In the genomic region with DNA sequence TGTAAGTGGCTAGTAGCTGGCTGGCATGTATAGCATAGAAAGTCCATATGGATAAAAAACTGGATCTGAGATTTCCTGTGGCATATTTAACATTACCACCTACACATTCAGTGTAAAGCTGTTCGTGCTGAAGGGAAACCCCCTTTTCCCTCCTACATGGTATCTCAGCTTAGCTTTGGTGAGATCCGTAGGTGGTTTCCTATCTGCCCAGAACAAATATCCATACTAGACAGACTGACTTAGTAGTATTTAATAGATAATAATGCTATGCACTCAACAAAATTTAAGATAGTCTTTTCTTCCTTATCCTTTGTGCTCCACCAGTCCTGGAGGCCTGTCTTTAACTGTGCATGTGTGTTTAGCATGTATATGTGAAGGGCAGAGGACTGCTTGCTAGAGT, we compare ENCODE assay signal across 23 mouse cellular contexts. TPM values are rescaled to one million over a fixed set of nuclear protein-coding genes. Genes with fewer than 3 reads are reported as not detected.
DNase-seq lines count a peak whose midpoint lies in the region; ATAC-seq and TF ChIP-seq lines count a peak whose summit lies in the region.
"Had no signal": no experiment of that assay in that cellular context is flagged by ENCODE, and none has a peak within 500 bp of the region (broad histone marks: within the 10 kb centered on the region; RNA-seq: fewer than 3 reads in every experiment).

No protein-coding gene starts in this region.

- TF ChIP-seq CTCF in layer of hippocampus, adult 2 months (conservative IDR thresholded peaks at IDR 0.05), result no peak

- H3K4me2 ChIP-seq in intestine, embryonic 15.5 days (replicated peaks), result no peak overlapping the region
- H3K4me2 ChIP-seq: lung, embryonic 14.5 days; neural tube, embryonic 12.5 days had no signal

- DNase-seq in frontal cortex, adult 2 months (ENCODE audit: extremely low spot score in 1 of 2, low spot score in 1 of 2), result peak; percentile 27 to 40
- no peak for DNase-seq in frontal cortex, postnatal 14 days (ENCODE audit: low spot score in 2 of 2)
- DNase-seq in layer of hippocampus, adult 9-11 months, result peak; percentile 15
- DNase-seq in layer of hippocampus, adult 2 months (ENCODE audit: low spot score in 2 of 2), result no peak
- DNase-seq in CD4-positive helper T cell, adult 2 months (ENCODE audit: low read depth, low spot score), result peak; percentile 5
- DNase-seq in testis, postnatal 14 days (ENCODE audit: low spot score), result no peak
- DNase-seq: adrenal gland, postnatal 10 days; cerebellum, adult 9-10 months; gastrocnemius, postnatal 36 days; kidney, postnatal 25 days; lung, embryonic 14.5 days; midbrain, embryonic 14.5 days; right cerebral cortex, postnatal 25 days; thymus, postnatal 25 days had no signal

- no peaks in the 10 kb centered on the region for H3K36me3 ChIP-seq in intestine, embryonic 15.5 days
- H3K36me3 ChIP-seq: heart, embryonic 10.5 days; limb, embryonic 10.5 days; neural tube, embryonic 12.5 days had no signal

- WGBS in intestine, embryonic 15.5 days, result 79% methylated on average over 2 of the region's 2 CpGs

- H3K9ac ChIP-seq in intestine, embryonic 15.5 days, result no peak overlapping the region
- H3K9ac ChIP-seq: lung, embryonic 14.5 days; neural tube, embryonic 12.5 days had no signal

- no peaks in the 10 kb centered on the region for H3K4me1 ChIP-seq in intestine, embryonic 15.5 days (replicated peaks)
- H3K4me1 ChIP-seq: heart, embryonic 10.5 days; limb, embryonic 10.5 days; megakaryocyte, embryonic 14.5 days; neural tube, embryonic 12.5 days had no signal

- no peaks in the 10 kb centered on the region for H3K9me3 ChIP-seq in intestine, embryonic 15.5 days
- H3K9me3 ChIP-seq: heart, embryonic 10.5 days; limb, embryonic 10.5 days; neural tube, embryonic 12.5 days had no signal

- H3K27ac ChIP-seq in layer of hippocampus, adult 2 months, result no peak overlapping the region
- H3K27ac ChIP-seq in intestine, embryonic 15.5 days, result no peak overlapping the region
- H3K27ac ChIP-seq: heart, embryonic 10.5 days; limb, embryonic 10.5 days; neural tube, embryonic 12.5 days had no signal

- H3K27me3 ChIP-seq in intestine, embryonic 15.5 days (replicated peaks), result no peaks in the 10 kb centered on the region
- H3K27me3 ChIP-seq: megakaryocyte, embryonic 14.5 days; neural tube, embryonic 12.5 days had no signal

- ATAC-seq in inflammation-experienced regulatory T-cells, adult 6 months, result peak; percentile 32
- ATAC-seq in intestine, embryonic 15.5 days, result no peak
- ATAC-seq: forebrain, embryonic 14.5 days; hindbrain, embryonic 16.5 days; intestine, postnatal 0 days had no signal

- H3K4me3 ChIP-seq in layer of hippocampus, adult 2 months, result no peak overlapping the region
- no peak overlapping the region for H3K4me3 ChIP-seq in intestine, embryonic 15.5 days (replicated peaks)
- H3K4me3 ChIP-seq: heart, embryonic 10.5 days; limb, embryonic 10.5 days; megakaryocyte, embryonic 14.5 days; neural tube, embryonic 12.5 days had no signal

RNA-seq across cellular contexts. Expression of gene Rtn4, which starts 19.4 kb away (rescaled TPM):
- polyA plus RNA-seq in frontal cortex, adult 2 months (2012; rRNA removed), result 587 and 624 TPM in 2 replicates
- total RNA-seq in layer of hippocampus, adult 2 months (2021), result 100 to 1,000 TPM; 456 to 473 TPM
- polyA plus RNA-seq in inflammation-experienced regulatory T-cells, adult 6 months (2017; shearing (Covaris generic)), result 10 to 100 TPM; 16.3 to 26.1 (median 25.6) TPM
- polyA plus RNA-seq in intestine, embryonic 15.5 days (2015; fragmentation: Nextera tagmentation; extraction: Ambion mirVana), result 48.8 and 51.0 TPM in 2 replicates

Comparison
In these comparisons a context has a peak if more than half of its experiments do, and no peak if none do; other contexts are left out.
1. DNase-seq: peak in frontal cortex, adult 2 months (2 of 2), layer of hippocampus, adult 9-11 months (single experiment) and CD4-positive helper T cell, adult 2 months (single experiment); none in frontal cortex, postnatal 14 days (0 of 2), layer of hippocampus, adult 2 months (0 of 2) and testis, postnatal 14 days (single experiment).
2. RNA of gene Rtn4, which starts 19.4 kb away (polyA plus RNA-seq): 587 to 624 TPM in frontal cortex, adult 2 months; 48.8 to 51.0 TPM in intestine, embryonic 15.5 days and 16.3 to 26.1 TPM in inflammation-experienced regulatory T-cells, adult 6 months; every median in the first group is over 10 times any median in the second.